15 mouse cellular contexts compared by ENCODE assay signal in genomic region chr4:129563718-129564117, GRCm38 (mm10). TPM values are rescaled to one million over a fixed set of nuclear protein-coding genes. Genes with fewer than 3 reads are reported as not detected.
DNase-seq lines count a peak whose midpoint lies in the region; ATAC-seq and TF ChIP-seq lines count a peak whose summit lies in the region.
"Had no signal": no experiment of that assay in that cellular context is flagged by ENCODE, and none has a peak within 500 bp of the region (broad histone marks: within the 10 kb centered on the region; RNA-seq: fewer than 3 reads in every experiment).

No protein-coding gene starts in this region.

- no peaks in the 10 kb centered on the region for H3K9me3 ChIP-seq in liver, embryonic 16.5 days (replicated peaks; ENCODE audit: control insufficient read depth, low read length)
- H3K9me3 ChIP-seq in liver, embryonic 12.5 days (replicated peaks), result no peaks in the 10 kb centered on the region
- no peaks in the 10 kb centered on the region for H3K9me3 ChIP-seq in intestine, embryonic 16.5 days (ENCODE audit: control insufficient read depth, low read length)
- no peaks in the 10 kb centered on the region for H3K9me3 ChIP-seq in stomach, embryonic 15.5 days
- H3K9me3 ChIP-seq: heart, embryonic 15.5 days had no signal

- H3K27ac ChIP-seq in liver, embryonic 16.5 days (ENCODE audit: low read length), result no peak overlapping the region
- H3K27ac ChIP-seq in liver, embryonic 12.5 days, result no peak overlapping the region
- 0 out of 2 replicates have a peak overlapping the region, but pooled peaks have one; percentile 17 for H3K27ac ChIP-seq in intestine, embryonic 16.5 days (ENCODE audit: low read length)
- no peak overlapping the region for H3K27ac ChIP-seq in stomach, embryonic 15.5 days
- no peak overlapping the region for H3K27ac ChIP-seq in gastrocnemius, adult 2 months
- H3K27ac ChIP-seq: heart, embryonic 15.5 days; hindbrain, postnatal 0 days; liver, embryonic 14.5 days had no signal

- H3K4me3 ChIP-seq in liver, embryonic 16.5 days (ENCODE audit: low read depth, low read length), result no peak overlapping the region
- H3K4me3 ChIP-seq in liver, embryonic 12.5 days, result no peak overlapping the region
- no peak overlapping the region for H3K4me3 ChIP-seq in intestine, embryonic 16.5 days (ENCODE audit: low read length)
- no peak overlapping the region for H3K4me3 ChIP-seq in stomach, embryonic 15.5 days (replicated peaks)
- H3K4me3 ChIP-seq in gastrocnemius, adult 2 months, result no peak overlapping the region
- H3K4me3 ChIP-seq: heart, embryonic 15.5 days had no signal

- H3K9ac ChIP-seq in liver, embryonic 16.5 days (ENCODE audit: low read depth, low read length), result no peak overlapping the region
- H3K9ac ChIP-seq in liver, embryonic 12.5 days, result no peak overlapping the region
- no peak overlapping the region for H3K9ac ChIP-seq in intestine, embryonic 16.5 days (ENCODE audit: low read depth, low read length)
- H3K9ac ChIP-seq in stomach, embryonic 15.5 days, result no peak overlapping the region
- H3K9ac ChIP-seq: heart, embryonic 15.5 days; liver, embryonic 14.5 days had no signal

- peak; percentile 48; the same call in 1 of the 2 replicates for ATAC-seq in liver, embryonic 16.5 days (ENCODE audit: low read depth)
- ATAC-seq in liver, embryonic 12.5 days, result no peak
- peak; percentile 74 for ATAC-seq in intestine, embryonic 16.5 days
- 0 out of 2 replicates have a peak, but pooled peaks have one; percentile 35 for ATAC-seq in stomach, embryonic 15.5 days (ENCODE audit: insufficient read depth, low FRiP score, low read depth)
- ATAC-seq: hindbrain, postnatal 0 days had no signal

- H3K4me2 ChIP-seq in liver, embryonic 16.5 days (ENCODE audit: low read depth, low read length), result no peak overlapping the region
- no peak overlapping the region for H3K4me2 ChIP-seq in liver, embryonic 12.5 days
- H3K4me2 ChIP-seq in intestine, embryonic 16.5 days (ENCODE audit: low read depth, low read length), result no peak overlapping the region
- H3K4me2 ChIP-seq in stomach, embryonic 15.5 days, result no peak overlapping the region
- H3K4me2 ChIP-seq: heart, embryonic 15.5 days had no signal

- TF ChIP-seq CTCF in gastrocnemius, adult 2 months (IDR thresholded peaks at IDR 0.05), result no peak

- H3K27me3 ChIP-seq in liver, embryonic 16.5 days (ENCODE audit: control insufficient read depth, insufficient read depth, low read depth, low read length), result no peaks in the 10 kb centered on the region
- peaks cover 11% of the 10 kb centered on the region; the same call in 1 of the 2 replicates for H3K27me3 ChIP-seq in liver, embryonic 12.5 days (replicated peaks)
- no peaks in the 10 kb centered on the region for H3K27me3 ChIP-seq in intestine, embryonic 16.5 days (replicated peaks; ENCODE audit: control insufficient read depth, insufficient read depth, low read length)
- H3K27me3 ChIP-seq in stomach, embryonic 15.5 days (replicated peaks), result no peaks in the 10 kb centered on the region
- H3K27me3 ChIP-seq: heart, embryonic 15.5 days had no signal

- DNase-seq in embryo, embryonic 11.5 days (ENCODE audit: low read depth, low spot score), result peak; percentile 59
- DNase-seq in T-cell, adult 2 months (ENCODE audit: low spot score), result no peak
- no peak for DNase-seq in gastrocnemius, adult 2 months
- DNase-seq: adrenal gland, postnatal 14 days; cerebellum, postnatal 25 days; gastrocnemius, postnatal 25 days; thymus, postnatal 14 days had no signal

- intact Hi-C loops in gastrocnemius, adult 2 months (cut with DNase I), result no loop called here

- H3K36me3 ChIP-seq in liver, embryonic 16.5 days (ENCODE audit: control insufficient read depth, insufficient read depth), result no peaks in the 10 kb centered on the region
- H3K36me3 ChIP-seq in liver, embryonic 12.5 days, result no peaks in the 10 kb centered on the region
- H3K36me3 ChIP-seq in intestine, embryonic 16.5 days (ENCODE audit: control insufficient read depth, insufficient read depth, low read length), result no peaks in the 10 kb centered on the region
- H3K36me3 ChIP-seq in stomach, embryonic 15.5 days, result no peaks in the 10 kb centered on the region
- H3K36me3 ChIP-seq: heart, embryonic 15.5 days had no signal

- H3K4me1 ChIP-seq in liver, embryonic 16.5 days (ENCODE audit: control insufficient read depth, low read depth, low read length), result peaks cover 3% of the 10 kb centered on the region
- peaks cover 11% of the 10 kb centered on the region for H3K4me1 ChIP-seq in liver, embryonic 12.5 days
- peaks cover 6% of the 10 kb centered on the region; the same call in 1 of the 2 replicates for H3K4me1 ChIP-seq in intestine, embryonic 16.5 days (ENCODE audit: control insufficient read depth, insufficient read depth, low read length)
- H3K4me1 ChIP-seq in stomach, embryonic 15.5 days, result peaks cover 7% of the 10 kb centered on the region; the same call in 1 of the 2 replicates
- H3K4me1 ChIP-seq: heart, embryonic 15.5 days had no signal

- WGBS in liver, embryonic 16.5 days (ENCODE audit: insufficient replicate concordance), result 76% methylated on average over 8 of the region's 8 CpGs
- 70% methylated on average over 8 of the region's 8 CpGs for WGBS in liver, embryonic 12.5 days (ENCODE audit: insufficient replicate concordance)
- 16% methylated on average over 8 of the region's 8 CpGs for WGBS in intestine, embryonic 16.5 days
- WGBS in stomach, embryonic 15.5 days, result 23% methylated on average over 8 of the region's 8 CpGs

RNA-seq across cellular contexts. Expression of gene Lck, which starts 9.7 kb away (rescaled TPM):
- polyA plus RNA-seq in liver, embryonic 16.5 days (2015; fragmentation: Nextera tagmentation; extraction: Ambion mirVana), result 3.1 and 3.2 TPM in 2 replicates
- 4.1 and 5.1 TPM in 2 replicates for polyA plus RNA-seq in liver, embryonic 12.5 days (2016; fragmentation: Nextera tagmentation; extraction: Ambion mirVana)
- polyA plus RNA-seq in intestine, embryonic 16.5 days (2015; fragmentation: Nextera tagmentation; extraction: Ambion mirVana), result 6.1 and 7.9 TPM in 2 replicates
- polyA plus RNA-seq in stomach, embryonic 15.5 days (2015; fragmentation: Nextera tagmentation; extraction: Ambion mirVana), result 6.3 and 6.9 TPM in 2 replicates
- total RNA-seq in gastrocnemius, adult 2 months (2021), result not detected

RNA-seq across cellular contexts. Expression of gene Fam167b, which starts 14.6 kb away (rescaled TPM):
- 6.9 and 7.5 TPM in 2 replicates for polyA plus RNA-seq in liver, embryonic 16.5 days (2015; fragmentation: Nextera tagmentation; extraction: Ambion mirVana)
- polyA plus RNA-seq in liver, embryonic 12.5 days (2016; fragmentation: Nextera tagmentation; extraction: Ambion mirVana), result 6.3 and 7.9 TPM in 2 replicates
- 2.3 and 2.4 TPM in 2 replicates for polyA plus RNA-seq in intestine, embryonic 16.5 days (2015; fragmentation: Nextera tagmentation; extraction: Ambion mirVana)
- polyA plus RNA-seq in stomach, embryonic 15.5 days (2015; fragmentation: Nextera tagmentation; extraction: Ambion mirVana), result 3.5 and 3.9 TPM in 2 replicates
- total RNA-seq in gastrocnemius, adult 2 months (2021), result not detected
- total RNA-seq: hindbrain, postnatal 0 days; megakaryocyte-erythroid progenitor cell, adult 5-6 weeks had no signal

RNA-seq across cellular contexts. Expression of gene Hdac1, which starts 21.2 kb away (rescaled TPM):
- 82.1 and 89.8 TPM in 2 replicates for polyA plus RNA-seq in liver, embryonic 16.5 days (2015; fragmentation: Nextera tagmentation; extraction: Ambion mirVana)
- polyA plus RNA-seq in liver, embryonic 12.5 days (2016; fragmentation: Nextera tagmentation; extraction: Ambion mirVana), result 140 and 145 TPM in 2 replicates
- polyA plus RNA-seq in intestine, embryonic 16.5 days (2015; fragmentation: Nextera tagmentation; extraction: Ambion mirVana), result 196 and 207 TPM in 2 replicates
- polyA plus RNA-seq in stomach, embryonic 15.5 days (2015; fragmentation: Nextera tagmentation; extraction: Ambion mirVana), result 197 and 200 TPM in 2 replicates
- 10 to 100 TPM in 1 of 2 experiments, 1 to 10 TPM in 1; 9.1 to 10.6 TPM for total RNA-seq in gastrocnemius, adult 2 months (2021)

RNA-seq across cellular contexts. Expression of gene Eif3i, which starts 36.7 kb away (rescaled TPM):
- polyA plus RNA-seq in liver, embryonic 16.5 days (2015; fragmentation: Nextera tagmentation; extraction: Ambion mirVana), result 133 and 142 TPM in 2 replicates
- polyA plus RNA-seq in liver, embryonic 12.5 days (2016; fragmentation: Nextera tagmentation; extraction: Ambion mirVana), result 219 and 226 TPM in 2 replicates
- polyA plus RNA-seq in intestine, embryonic 16.5 days (2015; fragmentation: Nextera tagmentation; extraction: Ambion mirVana), result 255 and 274 TPM in 2 replicates
- polyA plus RNA-seq in stomach, embryonic 15.5 days (2015; fragmentation: Nextera tagmentation; extraction: Ambion mirVana), result 263 and 265 TPM in 2 replicates
- 100 to 1,000 TPM; 134 to 137 TPM for total RNA-seq in gastrocnemius, adult 2 months (2021)

RNA-seq across cellular contexts. Expression of gene Tmem234, which starts 36.8 kb away (rescaled TPM):
- polyA plus RNA-seq in liver, embryonic 16.5 days (2015; fragmentation: Nextera tagmentation; extraction: Ambion mirVana), result 104 and 106 TPM in 2 replicates
- 147 and 159 TPM in 2 replicates for polyA plus RNA-seq in liver, embryonic 12.5 days (2016; fragmentation: Nextera tagmentation; extraction: Ambion mirVana)
- 180 and 186 TPM in 2 replicates for polyA plus RNA-seq in intestine, embryonic 16.5 days (2015; fragmentation: Nextera tagmentation; extraction: Ambion mirVana)
- polyA plus RNA-seq in stomach, embryonic 15.5 days (2015; fragmentation: Nextera tagmentation; extraction: Ambion mirVana), result 194 and 200 TPM in 2 replicates
- 10 to 100 TPM; 29.8 to 31.9 TPM for total RNA-seq in gastrocnemius, adult 2 months (2021)
